Mouse (Mus musculus): ENCODE measurements around the gene Ly6g6e.

GRCm38 (mm10) chr17:35045807-35046680 is 30.7 kb upstream of the Ly6g6e start:
- TF ChIP-seq CTCF (IDR thresholded peaks at IDR 0.05; ENCODE audit: low read depth, low read length), result no peak
- TF ChIP-seq POLR2A (IDR thresholded peaks at IDR 0.05; ENCODE audit: extremely low read depth, insufficient read depth, low read length), result no peak

Measured in liver, adult 2 months (tissue).